Mouse (Mus musculus) left cerebral cortex, adult 2 months (tissue): ENCODE measurements around the gene Cbx8. TPM values are rescaled to one million over a fixed set of nuclear protein-coding genes. Genes with fewer than 3 reads are reported as not detected.
A peak's percentile ranks its signal among the peaks of the same experiment; 100 is the strongest.

Experiments
- DNase-seq, 2 experiments: peaks; one replicate each; pipeline ENCODE4 v3.0.0; 2021 to 2022; ENCODE audit warnings: low spot score in 2 of 2, mixed read lengths in 1 of 2; ENCODE audit errors: extremely low spot score in 1 of 2
- H3K27ac ChIP-seq: fragments of 200-600 bp; 2 replicates; pipeline ENCODE4 v1.8.1; 2022
- H3K4me3 ChIP-seq: fragments of 200-600 bp; 2 replicates; pipeline ENCODE4 v1.8.1; 2022
- CTCF ChIP-seq: fragments of 200-600 bp; IDR thresholded peaks from 2 replicates; pipeline ENCODE4 v1.8.1; 2022; ENCODE audit warnings: antibody characterized with exemption, mild to moderate bottlenecking, moderate library complexity
- intact Hi-C: fragments of 180-260 bp; cut with DNase I; formaldehyde crosslinking; loops from one replicate; pipeline ENCODE4 v1.15.1; 2025
- long read RNA-seq, 2 experiments: library from polyadenylated mRNA; stranded (forward); transcript quantifications; one replicate each; pipeline ENCODE4 v2.0.0; 2021; ENCODE audit warnings: borderline mapping rate in 2 of 2
- total RNA-seq, 2 experiments: library from RNA; stranded (reverse); gene quantifications; 2 replicates each; pipeline ENCODE4 v1.2.3; 2021

Cbx8 gene
- total RNA-seq: 10 to 100 TPM; 11.1 to 11.2 TPM
- long read RNA-seq, experiment 1, transcript Cbx8-201 (5 exons, 3,580 nt): major isoform, 9 of 15 reads
- long read RNA-seq, experiment 1, partial matches to known transcripts: 1 of 15 reads
- long read RNA-seq, experiment 1, other reads (novel, unspliced or antisense): 4 of 15 reads
- long read RNA-seq, experiment 2, partial matches to known transcripts: 0 of 4 reads
- long read RNA-seq, experiment 2, other reads (novel, unspliced or antisense): 2 of 4 reads

DNA sequence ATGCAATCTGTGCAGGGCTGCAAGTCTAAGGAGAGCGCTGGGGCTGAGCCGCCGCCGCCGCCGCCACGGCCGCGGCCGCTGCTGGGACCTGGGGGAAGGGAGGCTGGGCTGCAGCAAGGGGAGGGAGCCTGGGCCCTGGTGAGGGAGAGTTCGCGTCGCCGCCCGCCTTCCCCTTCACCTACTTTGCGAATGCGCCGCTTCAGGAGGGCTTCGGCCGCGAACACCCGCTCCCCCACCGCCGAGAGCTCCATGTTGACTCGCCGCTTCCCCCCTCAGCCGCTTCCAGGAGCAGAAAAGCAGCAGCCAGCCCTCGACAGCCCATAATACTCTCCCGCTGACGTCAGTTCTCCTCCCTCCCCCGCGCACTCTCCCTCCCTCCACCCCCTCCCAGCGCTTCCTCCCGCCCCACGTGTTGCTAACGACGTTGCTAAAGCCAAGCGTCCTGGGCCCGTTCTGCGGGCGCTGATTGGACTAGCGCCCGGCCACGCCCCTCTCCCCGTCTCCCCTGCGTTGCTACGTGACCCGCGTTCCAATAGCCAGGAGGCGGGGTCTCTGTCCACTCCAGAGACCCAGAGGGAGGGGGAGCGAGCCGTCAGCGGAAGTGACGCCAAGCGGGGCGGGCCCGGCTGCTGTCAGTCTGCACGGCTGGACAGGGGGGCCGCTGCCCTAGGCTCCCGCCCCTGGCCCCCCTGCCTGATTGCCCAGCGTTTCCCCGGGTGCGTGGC lies at the start of gene Cbx8:
TSS of gene Cbx8 (minus strand) at position 370 of the 725 bp plus-strand sequence.
- intact Hi-C loops: loop anchor here (1.0 kb wide), 2 partner anchors 18 to 45 kb away; partner anchors contain the start of gene Cbx2
- Histone ChIP-seq H3K27ac (peak within 1 kb of the TSS; percentile 95), H3K4me3 (peak within 1 kb of the TSS; percentile 93)
- peak; percentile 99 to 100 for DNase-seq
- no peak for TF ChIP-seq CTCF

- TF ChIP-seq CTCF: no peak
- intact Hi-C loops: no loop called here
- DNase-seq: no peak
- Histone ChIP-seq H3K27ac (no peak overlapping the region), H3K4me3 (peak overlapping the region; percentile 49)
Observed at GRCm38 (mm10) chr11:119090076-119090960, 49.5 kb upstream of the Cbx8 start.

DNA sequence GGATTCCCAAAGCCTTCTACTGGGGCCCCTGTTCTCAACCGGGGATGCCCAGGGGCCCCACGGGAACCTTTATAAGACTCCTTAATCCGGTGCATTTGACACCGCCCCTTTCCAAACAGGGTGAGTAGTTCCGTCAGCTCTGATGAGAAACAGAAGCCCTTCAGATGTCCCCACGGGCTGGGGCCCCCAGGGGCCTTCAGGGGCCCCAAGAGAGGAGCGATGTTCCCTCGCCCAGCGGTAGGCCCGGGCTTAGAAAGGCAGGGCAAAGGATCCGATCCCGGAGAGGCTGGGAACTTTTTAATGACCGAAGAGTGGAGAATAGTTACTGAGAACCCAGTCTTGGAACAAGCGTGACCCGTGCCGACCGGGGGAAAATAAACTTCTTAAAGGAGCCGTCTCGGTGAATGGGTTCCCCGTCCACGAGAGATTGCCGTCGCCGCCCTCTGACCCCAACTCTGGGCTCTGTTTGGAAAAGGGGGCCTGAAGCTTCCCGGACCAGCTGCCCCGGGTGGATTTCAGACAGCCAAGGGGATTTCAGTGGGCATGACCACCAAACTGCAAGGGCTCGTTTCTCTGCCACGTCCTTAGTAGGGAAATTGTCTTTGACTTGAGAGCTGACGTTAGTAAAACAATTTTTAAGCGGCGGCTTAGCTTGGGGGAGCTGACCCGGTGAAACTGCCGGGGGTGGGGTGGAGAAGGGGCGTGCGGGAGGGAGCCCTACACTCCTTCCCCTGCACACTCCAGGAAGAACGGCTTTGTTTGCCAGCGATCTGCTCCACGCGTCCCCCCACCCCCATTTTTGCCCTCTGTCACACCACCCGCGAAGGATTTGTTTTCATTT lies 48.7 kb upstream of the Cbx8 start:
- no peak overlapping the region for H3K4me3 ChIP-seq
- intact Hi-C loops: no loop called here
- DNase-seq: no peak
- H3K27ac ChIP-seq: no peak overlapping the region
- no peak for TF ChIP-seq CTCF

DNA sequence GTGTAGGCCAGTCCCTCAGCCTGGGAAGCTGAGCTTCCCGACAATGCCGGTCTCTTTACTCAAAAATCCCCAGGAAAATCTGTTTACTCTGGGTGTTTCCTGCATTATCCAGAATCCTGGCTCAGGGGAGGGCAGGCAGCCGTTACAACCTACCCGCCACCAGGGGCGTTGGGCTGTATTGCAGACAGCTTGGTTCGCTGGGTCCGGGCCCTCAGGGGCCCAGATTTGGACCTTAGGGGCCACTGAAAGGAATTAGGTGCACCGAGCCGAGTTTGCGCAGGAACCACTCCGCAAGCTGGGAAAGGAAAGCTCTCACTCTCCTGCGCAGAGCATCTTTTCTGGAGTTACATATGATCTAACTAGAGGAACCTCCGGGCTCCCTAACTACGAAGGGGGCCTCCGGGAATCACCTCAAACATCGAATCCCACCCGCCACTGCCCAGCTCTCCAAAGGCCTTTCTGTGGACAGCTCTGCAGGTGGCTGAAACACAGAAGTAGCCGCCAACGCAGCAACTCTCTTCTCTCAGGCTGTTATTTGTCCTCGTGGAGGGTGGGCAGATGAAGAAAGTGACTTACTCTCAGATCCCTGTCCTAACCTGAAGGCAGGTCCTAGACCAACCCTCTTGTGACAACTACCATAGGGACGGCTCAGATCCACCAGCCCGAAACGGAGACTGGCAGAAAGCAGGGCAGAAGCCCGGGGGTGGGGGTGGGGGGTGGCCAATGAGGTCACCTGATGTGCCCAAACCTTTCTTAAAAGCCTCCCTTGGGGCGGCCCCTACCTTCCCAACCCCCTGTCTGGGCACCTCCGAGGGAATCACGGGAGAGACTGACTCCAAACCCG lies 47.8 kb upstream of the Cbx8 start:
- intact Hi-C loops: no loop called here
- no peak for DNase-seq
- TF ChIP-seq CTCF: peak; percentile 43
- no peak overlapping the region for H3K4me3 ChIP-seq
- no peak overlapping the region for H3K27ac ChIP-seq

DNA sequence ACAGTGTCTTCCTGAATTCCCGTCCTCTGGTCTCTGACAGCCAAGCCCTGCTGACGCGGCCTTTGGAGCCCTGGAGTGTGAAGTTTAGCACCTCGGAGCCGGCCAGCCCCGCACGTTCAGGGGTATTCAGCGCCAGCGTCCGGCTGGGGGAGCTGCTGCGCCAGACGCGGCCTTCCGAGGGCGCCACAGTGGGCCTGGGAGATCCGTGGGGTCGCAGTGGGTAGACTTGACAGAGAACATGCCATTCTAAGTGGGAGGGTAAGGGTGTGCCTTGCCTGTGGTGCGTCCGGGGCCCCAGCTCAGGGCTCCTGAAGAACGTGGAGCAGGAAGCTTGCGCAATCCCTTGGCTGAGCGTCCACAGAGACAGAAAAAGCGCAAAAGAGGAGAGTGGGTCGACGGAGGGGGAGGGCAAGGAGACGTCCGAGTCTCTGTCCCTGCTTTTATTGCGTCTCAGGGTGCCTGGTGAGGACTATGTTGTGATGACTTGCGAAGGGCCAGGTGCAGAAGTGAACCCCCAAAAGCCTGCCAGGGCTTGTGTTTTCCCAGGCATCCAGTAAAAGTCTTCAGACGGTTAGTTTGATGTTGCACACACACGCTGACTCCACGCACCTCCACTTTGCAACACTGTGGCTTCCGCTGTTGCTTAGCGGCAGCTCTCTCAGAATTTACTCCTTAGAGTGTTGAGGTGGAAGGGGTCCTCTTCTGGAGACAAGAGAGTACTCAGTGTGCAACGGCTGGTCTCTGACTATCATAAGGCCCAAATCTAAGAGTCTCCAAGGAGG lies 46.7 kb upstream of the Cbx8 start:
- H3K4me3 ChIP-seq: no peak overlapping the region
- intact Hi-C loops: loop anchor here (2.0 kb wide), 1 partner anchor 103 kb away; no protein-coding TSS in a partner anchor
- DNase-seq: no peak
- no peak overlapping the region for H3K27ac ChIP-seq
- peak; percentile 21 for TF ChIP-seq CTCF

DNA sequence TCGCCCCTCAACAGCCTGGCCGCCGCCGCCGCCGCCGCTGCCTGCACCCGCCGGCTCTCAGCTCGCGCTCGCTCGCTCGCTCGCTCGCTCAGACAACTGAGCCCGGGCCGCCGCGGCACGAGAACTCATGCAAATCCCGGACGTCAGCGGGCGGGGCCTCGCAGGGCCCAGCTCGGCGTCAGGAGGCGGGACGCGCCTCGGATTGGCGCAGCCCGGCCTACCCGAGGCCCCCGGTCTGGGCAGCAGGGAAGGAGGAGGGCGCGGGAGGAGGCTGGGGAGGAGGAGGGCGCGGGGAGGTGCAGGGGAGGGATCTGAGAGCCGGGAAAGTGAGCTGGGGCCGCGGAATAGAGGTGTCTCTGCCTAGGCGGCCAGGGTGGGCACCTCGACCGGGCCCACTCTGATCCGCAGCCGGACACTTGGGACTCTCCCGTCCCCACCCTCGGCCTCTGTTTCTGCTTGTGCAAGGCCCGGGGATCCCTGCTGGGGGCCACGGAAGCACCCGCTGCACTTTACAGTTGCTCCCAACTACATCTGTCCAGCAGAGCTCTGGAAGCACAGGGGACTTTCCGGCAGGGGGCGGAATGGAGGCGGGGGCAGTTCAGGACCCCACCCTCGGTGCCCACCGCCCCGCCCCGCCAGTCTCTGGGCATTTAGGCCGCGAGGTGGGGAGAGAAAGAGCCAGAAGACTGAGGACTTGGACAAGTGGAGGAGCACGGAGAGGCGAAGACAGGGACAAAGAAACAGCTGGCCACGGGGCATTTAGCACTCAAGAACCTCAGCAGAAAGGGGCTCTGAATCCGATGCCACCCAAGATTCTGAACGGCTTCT lies 45.6 kb upstream of the Cbx8 start, which contains the start of gene Cbx4:
TSS of gene Cbx4 (minus strand) at position 78 of the 828 bp plus-strand sequence.
- peak within 1 kb of the TSS; percentile 86 for H3K4me3 ChIP-seq
- DNase-seq: peak; percentile 85 to 91

GRCm38 (mm10) chr11:119085279-119086062 lies 44.7 kb upstream of the Cbx8 start:
- DNase-seq: peak; percentile 69 to 78
- intact Hi-C loops: loop anchor here (1.0 to 2.0 kb wide), 3 partner anchors 29 to 105 kb away; no protein-coding TSS in a partner anchor
- Histone ChIP-seq H3K27ac (peak overlapping the region; percentile 97), H3K4me3 (peak overlapping the region; percentile 86)
- TF ChIP-seq CTCF: no peak; the same call in 1 of the 2 replicates

More for the DNA sequence above, 45.6 kb upstream of the Cbx8 start, which contains the start of gene Cbx4:
- intact Hi-C loops: loop anchor here (1.0 to 2.0 kb wide), 2 partner anchors 30 to 104 kb away; no protein-coding TSS in a partner anchor
- TF ChIP-seq CTCF: peak; percentile 49
- peak within 1 kb of the TSS; percentile 97 for H3K27ac ChIP-seq
